Mouse (Mus musculus): ENCODE measurements around the gene Zfp750. TPM values are rescaled to one million over a fixed set of nuclear protein-coding genes. Genes with fewer than 3 reads are reported as not detected.

The Zfp750 gene
- total RNA-seq (2021) = 1 to 10 TPM in 1 of 2 experiments, under 1 TPM in 1; 0.91 to 2.7 TPM
- long read RNA-seq, experiment 1 = 0 reads
- long read RNA-seq, experiment 2 = 0 reads

DNA sequence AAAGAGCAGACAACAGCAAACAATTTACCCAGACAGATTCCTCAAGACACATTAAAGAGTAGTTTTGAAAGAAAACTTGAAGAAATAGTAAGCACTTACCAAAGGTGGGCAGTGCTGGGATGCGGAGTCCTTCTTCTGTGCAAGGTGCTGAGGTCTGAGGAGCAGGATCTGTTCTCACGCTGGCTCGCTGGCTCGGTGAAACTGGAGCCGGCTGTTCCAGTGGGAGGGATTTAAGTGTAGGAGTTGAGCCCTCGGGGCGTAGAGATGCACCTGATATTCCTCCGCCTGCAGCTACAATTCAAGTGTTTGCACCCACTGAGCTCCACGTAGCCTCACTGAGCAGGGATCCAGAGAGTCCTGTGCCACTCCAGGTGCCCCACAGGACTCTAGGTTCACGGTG lies at the start of gene Zfp750:
Zfp750 (minus strand) TSS at position 203 of the 400 bp plus-strand sequence.
- DNase-seq = no peak

DNA sequence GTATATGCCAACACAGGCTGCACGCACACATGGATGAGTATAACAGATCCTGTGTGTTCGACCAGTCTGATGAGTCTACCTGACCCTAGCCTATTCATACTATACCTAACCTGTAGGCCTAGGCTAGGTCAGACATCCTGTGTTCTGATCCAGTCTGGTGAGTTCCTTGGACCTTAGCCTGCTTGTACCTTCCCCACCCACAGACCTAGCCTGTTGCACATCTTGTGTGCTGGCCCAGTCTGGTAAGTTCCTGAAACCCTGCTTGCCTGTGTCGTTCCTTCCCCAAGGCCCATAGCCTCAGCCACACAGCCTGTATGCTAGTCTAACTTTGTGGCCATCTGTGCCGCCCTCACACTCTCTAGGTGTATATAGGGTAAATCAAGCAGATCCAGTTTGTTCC lies 45.1 kb upstream of the Zfp750 start:
- DNase-seq = no peak

DNA sequence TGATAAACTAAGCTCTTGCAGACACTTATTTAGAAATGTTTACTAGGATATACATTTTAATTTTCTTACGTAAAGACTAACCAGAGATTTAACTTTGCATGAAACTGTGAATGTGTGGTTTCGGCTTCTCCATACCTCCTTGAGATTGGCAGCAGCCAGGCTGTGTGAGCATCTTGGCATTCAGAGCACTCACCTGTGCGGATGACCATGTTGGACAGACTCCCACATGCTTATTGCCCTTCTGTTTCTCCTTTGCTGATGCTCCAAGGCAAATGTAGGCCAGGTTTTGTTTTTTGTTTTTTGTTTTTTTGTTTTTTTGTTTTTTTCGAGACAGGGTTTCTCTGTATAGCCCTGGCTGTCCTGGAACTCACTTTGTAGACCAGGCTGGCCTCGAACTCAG lies 44.2 kb upstream of the Zfp750 start:
- no peak for DNase-seq

DNA sequence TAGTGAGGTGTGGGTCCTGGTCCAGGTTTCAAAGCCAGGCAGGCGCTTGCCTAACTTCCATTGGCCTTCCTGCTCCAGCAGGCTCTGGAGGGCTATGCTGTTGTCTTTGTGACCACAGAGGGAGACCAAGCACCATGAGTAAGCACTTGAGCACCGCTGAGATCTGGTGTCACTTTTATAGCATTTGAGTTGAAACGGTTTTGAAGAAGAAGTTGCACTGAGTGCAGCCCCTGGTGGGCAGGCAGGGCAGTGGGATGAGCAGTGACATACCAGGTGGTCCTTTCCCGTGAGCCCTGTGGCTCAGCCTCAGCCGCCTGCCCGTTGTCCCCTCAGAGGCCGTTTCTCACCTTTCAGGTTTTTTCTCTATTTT lies 41.1 kb upstream of the Zfp750 start:
- DNase-seq = no peak

DNA sequence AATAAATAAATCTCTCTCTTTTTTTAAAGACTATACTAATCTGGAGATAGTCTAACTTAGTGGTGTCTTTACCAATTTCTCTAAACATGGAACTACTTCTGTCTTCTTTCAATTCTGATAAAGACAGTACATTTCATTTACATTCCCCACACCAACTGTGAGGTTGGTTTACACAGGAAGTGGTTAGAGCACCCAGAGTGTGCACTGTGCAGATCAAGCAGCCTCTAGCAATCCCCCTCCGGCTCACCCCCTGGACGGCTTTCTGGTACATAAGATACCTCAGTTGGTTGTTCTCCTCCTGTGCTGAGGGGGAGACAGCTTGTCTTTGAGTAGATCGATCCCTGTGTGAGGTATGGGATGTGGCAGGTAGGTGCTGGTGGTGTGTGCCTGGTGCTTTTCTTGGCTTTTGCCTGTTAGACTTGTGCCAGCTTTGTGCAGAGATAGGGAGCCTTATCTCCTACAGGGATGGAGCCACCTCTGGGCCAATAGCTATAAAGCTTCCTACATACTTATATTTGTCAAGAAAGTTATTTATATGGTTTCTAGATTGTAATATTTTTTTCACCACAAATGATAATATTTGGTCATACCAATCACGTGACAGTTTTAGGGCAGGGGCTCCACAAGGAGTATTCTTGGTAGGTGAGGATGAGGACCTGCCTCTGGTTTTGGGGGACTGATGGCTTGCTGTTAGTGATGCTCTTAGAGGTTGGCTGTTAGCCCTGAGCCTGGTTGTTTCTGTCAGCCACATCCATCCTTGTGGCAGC lies 40.6 kb upstream of the Zfp750 start:
- no peak for DNase-seq

DNA sequence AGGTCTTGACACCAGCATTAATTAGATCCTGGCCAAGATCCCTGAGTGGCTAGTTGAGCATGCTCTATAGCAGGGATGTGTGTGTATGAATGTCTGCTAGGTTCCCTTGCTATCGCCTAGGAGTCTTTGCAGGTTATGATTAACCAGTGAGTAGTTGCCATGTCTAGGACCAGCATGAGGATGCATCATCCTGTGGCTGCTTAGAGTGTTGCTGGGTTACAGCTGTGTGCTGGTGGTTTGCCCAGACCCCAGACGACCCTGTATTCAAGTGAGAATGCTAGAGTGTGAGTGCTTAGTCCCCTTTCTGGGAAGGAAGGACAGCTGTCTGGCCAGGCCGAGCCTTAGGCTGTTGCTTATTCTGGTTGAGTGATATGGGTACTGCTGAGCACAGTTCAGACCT lies 39.4 kb upstream of the Zfp750 start:
- DNase-seq = no peak

DNA sequence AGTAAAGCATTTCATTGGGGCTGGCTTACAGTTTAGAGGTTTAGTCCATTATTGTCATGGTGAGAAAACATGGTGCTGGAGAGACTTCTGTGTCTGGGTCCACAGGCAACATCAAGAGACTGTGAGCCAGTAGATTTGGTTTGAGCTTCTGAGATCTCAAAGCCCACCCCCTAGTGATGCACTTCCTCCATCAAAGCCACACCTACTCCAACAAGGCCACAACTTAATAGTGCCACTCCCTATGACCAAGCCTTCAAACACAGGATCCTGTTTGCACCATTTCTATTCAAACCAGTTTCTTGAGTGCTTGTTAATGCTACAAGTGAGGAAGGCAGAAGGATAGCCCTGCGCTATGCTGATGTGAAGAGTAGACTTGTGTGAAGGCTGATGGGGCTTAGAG lies 38.8 kb upstream of the Zfp750 start:
- DNase-seq = no peak

DNA sequence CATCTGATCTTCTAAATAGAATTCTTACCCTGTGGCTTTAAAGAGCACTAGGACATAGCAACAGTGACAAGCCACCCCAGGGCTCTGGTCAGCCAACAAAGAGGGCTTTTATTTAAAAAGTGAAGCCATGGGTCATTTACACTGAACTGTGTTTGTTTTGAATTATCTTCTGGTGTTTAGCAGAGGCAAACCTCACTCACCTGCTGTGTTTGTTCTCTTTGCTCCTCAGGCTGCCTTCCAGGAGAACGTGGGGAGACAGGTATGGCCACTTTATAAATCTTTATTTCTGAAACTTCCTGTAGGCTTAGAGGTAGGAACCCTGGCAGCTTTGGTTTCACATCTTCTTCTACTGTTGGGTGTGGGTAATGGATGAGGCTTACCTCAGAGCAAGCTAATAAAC lies 37.6 kb upstream of the Zfp750 start:
- DNase-seq = no peak

DNA sequence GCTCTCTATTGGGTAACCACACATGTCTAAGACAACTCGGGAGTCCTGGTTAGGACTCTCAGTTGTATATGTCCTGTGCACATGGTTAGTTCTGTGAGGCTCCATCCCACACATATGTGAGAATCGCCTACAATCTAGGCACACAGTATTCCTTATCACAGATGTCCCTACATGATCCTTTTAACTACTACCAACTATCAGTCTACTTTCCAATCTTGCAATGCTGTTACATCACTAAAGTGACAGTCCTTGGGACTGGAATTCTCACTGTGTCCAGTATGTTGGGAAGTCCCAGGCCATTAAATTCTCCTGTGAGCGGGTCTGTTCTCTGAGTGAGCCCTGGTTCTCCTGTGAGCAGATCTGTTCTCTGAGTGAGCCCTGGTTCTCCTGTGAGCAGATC lies 34.3 kb upstream of the Zfp750 start:
- DNase-seq = no peak

DNA sequence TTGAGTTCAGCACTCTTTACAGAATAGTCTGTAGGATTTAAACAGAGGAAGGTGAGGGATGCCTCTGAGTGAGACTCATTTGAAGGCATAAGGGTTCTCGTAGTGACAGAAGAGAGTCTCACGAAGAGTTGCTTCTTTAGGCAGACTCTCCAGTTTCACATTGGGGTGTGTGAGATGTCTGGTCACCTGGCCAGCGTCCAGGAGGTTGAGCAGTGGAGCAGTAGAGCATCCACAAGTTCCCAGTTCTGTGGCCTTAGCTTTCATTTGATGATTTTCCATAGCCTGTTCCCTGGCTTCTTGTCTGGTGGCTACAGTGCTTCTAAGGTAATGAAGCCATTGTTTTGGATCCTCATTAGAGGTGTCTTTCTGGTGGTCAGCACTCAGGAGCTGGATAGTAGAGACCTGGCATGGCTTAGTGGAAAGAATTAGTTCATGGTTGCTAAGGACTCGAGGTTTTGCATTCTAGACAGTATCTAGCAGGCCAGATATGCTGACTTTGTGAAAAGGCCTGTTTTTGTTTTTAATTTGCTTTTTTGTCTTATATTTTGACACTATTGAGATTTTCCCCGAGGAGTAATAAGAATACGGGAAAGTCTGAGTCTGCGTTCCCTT lies 33.8 kb upstream of the Zfp750 start:
- DNase-seq = no peak

DNA sequence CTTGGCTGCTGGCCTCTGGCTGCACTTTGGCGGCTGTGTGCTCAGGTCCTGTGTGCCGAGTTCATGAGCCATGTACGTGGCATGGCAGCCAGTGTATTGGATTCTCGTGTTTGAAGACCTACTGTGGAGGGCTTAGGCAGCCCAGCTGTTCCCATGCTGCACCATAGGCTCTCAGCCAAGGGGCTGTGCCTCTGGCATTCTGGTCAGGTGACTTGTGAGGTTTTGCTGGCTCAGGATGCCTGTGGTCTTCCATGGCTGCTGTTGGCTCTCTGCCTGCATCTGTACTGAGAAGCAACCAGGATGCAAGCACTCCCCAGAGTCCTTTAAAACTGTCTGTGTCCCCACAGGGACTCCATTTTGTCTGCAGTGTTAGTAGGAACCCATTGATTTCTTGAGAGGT lies 33.0 kb upstream of the Zfp750 start:
- DNase-seq = no peak

DNA sequence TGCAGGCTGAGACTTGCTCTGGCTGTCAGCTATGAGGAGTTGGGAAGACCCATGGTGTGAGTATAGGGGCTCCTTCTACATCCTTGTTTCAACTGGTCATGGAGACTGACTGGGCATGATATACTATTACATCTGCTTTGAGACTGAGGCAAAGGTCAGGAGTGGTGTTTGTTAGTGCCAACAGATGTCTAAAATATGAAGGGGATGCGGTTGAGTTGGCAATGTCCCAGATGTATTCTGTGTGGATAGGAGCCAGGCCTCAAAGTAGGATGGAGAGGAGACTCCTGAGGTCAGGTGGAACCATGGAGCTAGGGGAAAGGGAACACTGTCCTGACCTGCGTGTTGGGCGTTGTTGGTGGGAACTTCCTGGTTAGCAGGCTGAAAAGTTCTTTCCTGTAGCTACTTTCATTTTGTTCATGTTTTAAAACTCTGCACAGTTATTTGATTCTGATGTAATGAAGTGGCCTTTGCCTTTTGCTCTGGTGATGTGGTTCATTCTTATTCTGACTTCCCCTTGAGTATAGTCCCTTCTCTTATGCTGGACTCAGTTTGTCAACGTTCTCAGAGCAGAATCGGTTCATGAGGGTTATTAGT lies 32.2 kb upstream of the Zfp750 start:
- no peak for DNase-seq

DNA sequence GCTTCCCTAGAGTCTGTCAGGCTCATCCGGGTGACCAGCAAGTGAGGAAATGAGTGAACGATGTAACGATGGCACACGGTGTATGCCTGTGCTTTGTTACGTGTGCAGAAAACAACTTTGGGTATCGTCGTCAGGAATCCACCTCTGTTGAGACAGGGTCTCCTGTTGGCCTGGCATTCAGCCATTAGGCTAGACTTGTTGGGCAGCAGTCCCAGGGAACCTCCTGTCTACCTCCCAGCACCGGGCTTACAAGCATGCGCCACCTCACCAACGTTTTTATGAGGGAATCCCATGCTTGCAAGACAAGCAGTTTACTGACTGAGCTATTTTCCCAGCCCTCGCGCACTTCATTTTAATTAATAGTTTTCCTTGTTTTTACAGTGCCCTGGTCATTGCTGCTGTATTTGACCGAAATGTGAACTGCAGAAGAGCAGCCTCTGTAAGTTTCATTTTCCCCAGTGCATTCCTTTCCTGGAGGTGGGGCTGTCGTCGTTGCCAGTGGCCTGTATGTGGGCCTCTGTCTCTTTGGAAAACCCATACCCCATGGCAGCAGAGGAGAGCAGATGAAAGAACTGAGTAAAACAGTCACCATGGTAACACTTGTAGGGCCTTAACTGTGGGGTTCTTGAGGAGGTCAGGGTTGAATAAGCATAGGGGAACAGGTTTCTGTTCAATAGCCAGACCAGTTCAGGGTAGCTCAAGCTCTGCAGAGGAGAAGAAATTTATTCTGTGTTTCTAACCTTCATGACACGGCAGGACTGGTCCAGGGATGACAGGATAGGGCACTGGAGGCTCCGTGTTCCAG lies 30.9 kb upstream of the Zfp750 start:
- DNase-seq = no peak

DNA sequence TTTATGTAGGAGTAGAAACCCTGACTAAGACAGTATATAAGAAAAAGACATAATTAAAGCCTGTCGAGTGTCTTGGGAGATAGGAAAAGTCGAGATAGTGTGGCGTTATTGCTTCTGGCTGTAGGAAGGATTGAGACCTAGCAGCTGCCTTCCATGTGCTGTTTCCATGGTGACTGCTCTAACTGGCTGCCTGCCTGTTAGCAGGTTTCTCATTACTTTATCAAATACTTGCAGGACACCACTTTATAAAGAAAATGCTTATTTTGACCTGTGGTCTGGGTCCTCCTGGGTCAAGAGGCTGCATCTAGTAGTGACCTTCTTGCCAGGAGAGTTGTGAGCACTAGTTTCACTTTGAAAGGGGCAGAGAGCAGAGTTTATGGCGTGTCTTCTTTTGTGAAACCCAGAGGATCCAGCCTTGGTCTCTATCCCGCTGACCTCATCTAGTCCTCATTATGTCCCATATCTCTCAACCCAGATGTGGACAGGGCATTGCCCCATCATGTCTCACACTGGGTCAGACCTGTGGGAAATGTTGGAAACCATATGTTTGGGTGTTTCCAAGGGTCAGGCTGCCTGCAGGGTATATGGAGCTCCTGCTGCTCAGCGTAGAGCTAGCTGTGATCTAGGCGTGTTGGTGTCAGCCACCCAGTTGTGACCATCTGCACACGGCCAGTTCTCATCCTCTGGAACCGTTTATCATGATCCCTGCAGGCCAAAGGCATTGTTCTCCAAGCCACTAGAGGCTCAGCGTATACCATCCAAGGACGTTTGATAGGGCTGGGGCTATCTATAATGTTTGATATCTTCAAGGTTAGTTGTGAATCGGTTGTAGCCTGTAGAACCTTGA lies 30.1 kb upstream of the Zfp750 start:
- peak; percentile 33 for DNase-seq

DNA sequence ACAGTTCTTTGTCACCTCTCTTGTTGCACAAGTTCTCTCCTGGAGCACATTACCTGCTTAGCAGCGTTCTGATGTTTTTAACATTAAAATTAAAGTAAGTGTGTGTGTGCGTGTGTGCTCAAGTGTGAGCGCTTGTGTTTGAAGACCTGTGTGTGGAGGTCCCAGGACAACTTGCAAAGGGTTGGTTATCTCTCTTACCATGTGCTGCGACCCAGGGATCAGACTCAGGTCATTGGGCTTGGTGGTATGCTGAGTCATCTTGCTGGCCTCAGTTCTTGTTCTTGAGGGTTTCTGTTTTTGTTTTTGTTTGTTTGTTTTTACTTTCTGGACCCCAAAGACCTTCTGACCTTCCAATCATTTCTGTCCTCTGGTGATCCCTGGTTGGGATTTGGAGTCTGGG lies 28.8 kb upstream of the Zfp750 start:
- DNase-seq = no peak

DNA sequence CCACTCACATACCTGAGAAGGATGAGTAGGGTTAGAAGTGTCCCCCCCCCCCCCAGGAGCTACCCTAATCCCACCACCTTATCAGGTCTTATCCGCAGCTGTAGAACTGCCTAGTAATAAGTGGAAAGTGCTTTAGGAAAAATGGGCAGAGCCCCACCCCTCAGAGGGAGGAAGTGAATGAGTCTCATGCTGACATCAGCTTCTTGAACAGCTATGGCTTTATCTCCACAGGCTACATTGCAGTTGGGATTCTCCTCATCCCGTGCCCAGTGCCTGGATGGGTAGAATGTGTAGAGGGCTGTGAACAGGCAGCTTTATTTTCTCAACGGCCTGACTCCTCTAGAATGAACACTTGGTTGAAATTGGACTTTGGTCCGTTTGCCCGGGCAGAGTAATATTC lies 28.1 kb upstream of the Zfp750 start:
- DNase-seq = no peak

DNA sequence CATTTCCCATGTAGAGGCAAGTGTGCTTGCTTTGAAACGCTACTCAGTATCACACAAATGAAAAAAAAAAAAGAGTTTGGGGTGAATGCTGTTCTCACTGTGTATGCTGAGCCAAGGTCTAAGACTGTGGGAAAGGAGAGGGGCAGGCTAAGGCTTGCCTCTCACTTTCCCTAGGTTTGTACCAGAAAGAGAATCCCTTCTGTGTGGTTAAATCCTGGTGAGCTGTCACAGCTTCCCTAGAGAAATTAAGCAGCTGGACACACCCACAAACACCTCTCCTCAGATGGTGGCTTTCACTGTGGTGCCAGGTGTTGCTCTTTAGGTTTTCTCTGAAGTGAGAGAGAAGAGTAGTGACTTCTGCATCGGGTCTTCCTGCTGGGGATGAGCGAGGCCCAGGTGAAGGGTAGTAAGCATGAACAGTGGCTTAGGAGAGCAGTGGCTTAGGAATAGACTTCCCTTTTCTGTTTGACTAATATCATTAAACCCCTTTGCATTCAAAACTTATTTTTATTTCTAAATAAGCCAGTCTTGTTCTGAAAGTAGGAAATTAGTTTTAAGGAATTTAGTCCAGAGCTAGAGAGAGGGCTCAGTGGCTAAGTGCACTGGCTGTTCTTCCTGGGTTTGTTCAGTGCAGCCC lies 26.4 kb upstream of the Zfp750 start:
- no peak for DNase-seq

DNA sequence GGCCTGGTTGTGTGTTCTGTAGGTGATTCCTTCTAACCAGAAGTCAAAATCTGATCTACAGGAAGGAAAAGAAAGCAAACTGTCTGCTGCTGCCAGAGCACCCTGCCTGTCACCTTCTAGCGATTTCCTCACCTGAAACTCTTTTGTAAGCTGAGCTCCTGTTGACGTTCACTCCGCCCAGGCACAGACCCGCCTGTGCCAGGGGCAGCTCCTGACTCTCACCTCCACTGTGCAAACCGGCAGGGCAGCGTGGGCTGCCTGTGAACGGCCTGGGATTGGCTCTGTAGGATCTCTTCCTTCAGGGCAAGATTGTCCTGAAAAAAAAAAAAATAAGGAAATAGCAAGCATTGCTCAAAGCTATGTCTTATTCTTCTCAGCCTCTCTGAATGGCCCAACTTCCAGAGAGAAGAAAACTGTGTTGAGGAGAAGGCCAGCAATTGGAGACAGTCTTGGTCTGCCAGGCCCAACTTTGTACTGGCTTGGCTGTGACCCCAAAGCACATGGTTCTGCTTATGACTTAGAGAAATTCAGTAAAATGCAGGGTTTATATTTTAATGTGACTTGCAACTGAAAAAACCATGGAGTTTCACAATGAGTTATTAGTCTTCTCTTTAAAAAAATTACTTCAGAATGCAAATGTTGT lies 25.7 kb upstream of the Zfp750 start:
- DNase-seq = no peak

DNA sequence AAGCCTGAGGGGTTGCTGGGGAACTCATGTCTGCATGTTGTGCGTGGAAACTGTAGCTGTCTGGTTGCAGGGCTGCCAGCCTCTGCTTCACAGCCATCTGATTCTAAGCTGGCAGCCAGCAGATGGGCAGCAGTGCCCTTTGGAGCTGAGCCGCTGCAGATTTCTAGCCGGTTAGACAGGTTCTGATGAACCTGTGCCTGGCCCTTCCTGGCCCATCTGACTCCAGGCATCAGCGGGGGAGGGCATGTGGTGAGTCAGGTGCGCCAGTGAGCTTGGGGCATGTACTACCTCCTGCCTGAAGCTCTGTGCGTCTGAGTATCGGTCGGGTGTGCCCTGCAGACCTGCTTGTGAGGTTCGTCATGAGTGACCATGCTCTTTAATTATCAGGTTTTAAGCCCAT lies 24.8 kb upstream of the Zfp750 start:
- DNase-seq = no peak

DNA sequence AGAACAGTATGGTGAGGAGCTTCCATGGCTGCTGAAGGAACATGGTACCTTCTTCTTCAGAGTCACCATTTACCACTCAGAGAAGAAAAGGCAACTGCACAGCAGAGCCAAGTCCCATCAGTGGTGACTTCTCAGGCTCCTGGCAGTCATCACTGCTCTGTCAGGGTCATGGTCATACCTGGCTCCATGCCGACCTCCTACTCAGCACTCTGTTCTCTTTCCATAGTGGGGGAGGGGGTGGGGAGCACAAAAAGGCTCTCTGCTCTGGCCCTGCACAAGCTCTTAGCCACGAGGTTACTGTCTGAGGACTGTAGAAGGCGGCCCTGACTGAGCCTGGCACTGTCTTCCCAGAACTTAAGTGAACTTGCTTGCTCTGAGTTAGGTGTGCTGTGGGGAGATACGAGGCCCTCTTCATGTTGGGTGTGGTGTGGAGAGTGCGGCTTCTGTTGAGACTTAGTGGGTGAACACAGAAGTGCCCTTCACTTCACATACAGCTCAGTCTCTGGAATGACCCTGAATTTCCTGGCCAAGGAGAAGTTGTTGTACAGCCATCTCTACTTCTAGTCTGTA lies 24.2 kb upstream of the Zfp750 start:
- DNase-seq = peak; percentile 77

DNA sequence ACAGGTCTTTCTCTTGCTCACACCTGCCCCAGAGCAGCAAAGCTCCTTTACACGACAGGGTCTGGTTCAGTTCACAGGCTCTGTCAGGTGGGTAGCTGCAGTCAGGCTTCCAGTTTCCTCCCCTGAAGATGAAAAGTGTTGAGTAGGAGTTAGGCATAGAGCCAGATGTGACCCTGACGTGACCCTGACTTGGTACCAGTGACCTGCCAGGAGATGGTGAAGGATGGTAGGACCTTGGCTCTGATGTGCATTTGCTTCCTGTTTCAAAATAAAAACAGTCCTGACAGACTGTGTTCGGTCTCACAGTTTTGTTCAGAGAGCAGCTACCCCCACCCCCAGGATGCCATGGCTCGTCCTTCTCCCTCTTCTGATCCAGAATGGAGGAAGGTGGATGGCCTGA lies 23.3 kb upstream of the Zfp750 start:
- peak; percentile 67 for DNase-seq

Measured in adrenal gland, postnatal 10 days (tissue).